Mouse (Mus musculus): Measurements from ENCODE around the gene Tecta. TPM values are rescaled to one million over a fixed set of nuclear protein-coding genes. Genes with fewer than 3 reads are reported as not detected.

The Tecta gene
- polyA plus RNA-seq, 1 experiment from 2014 or later = 0.28 TPM

- Histone ChIP-seq H3K27ac (no peak overlapping the region), H3K9ac (no peak overlapping the region), H3K4me1 (0 out of 2 replicates have a peak, but pooled peaks cover 4% of the 10 kb centered on the region), H3K9me3 (replicated peaks) (no peaks in the 10 kb centered on the region), H3K4me2 (no peak overlapping the region), H3K4me3 (no peak overlapping the region), H3K36me3 (ENCODE audit: poor library complexity, severe bottlenecking) (no peaks in the 10 kb centered on the region), H3K27me3 (no peaks in the 10 kb centered on the region)
- no peak for ATAC-seq
- 61% methylated on average over 4 of the region's 4 CpGs for WGBS
These were observed 84.8 kb downstream of the Tecta start for GRCm38 (mm10) chr9:42314959-42315358.

- Histone ChIP-seq H3K36me3 (ENCODE audit: poor library complexity, severe bottlenecking) (no peaks in the 10 kb centered on the region), H3K4me1 (0 out of 2 replicates have a peak, but pooled peaks cover 4% of the 10 kb centered on the region), H3K27me3 (no peaks in the 10 kb centered on the region), H3K4me3 (no peak overlapping the region), H3K27ac (no peak overlapping the region), H3K9me3 (replicated peaks) (no peaks in the 10 kb centered on the region), H3K9ac (no peak overlapping the region), H3K4me2 (no peak overlapping the region)
- no peak for ATAC-seq
- 82% methylated on average over 6 of the region's 6 CpGs for WGBS
These were observed 85.3 kb downstream of the Tecta start for GRCm38 (mm10) chr9:42314388-42314787.

- no peak overlapping the region for H3K4me3 ChIP-seq
- 21% methylated on average over 3 of the region's 3 CpGs for WGBS
- H3K4me2 ChIP-seq = no peak overlapping the region
- H3K9ac ChIP-seq = no peak overlapping the region
- H3K27me3 ChIP-seq = no peaks in the 10 kb centered on the region
- 0 out of 2 replicates have a peak, but pooled peaks cover 4% of the 10 kb centered on the region for H3K4me1 ChIP-seq
- no peak overlapping the region for H3K27ac ChIP-seq
- ATAC-seq = no peak
- H3K9me3 ChIP-seq (replicated peaks) = no peaks in the 10 kb centered on the region
- H3K36me3 ChIP-seq (ENCODE audit: poor library complexity, severe bottlenecking) = no peaks in the 10 kb centered on the region
These were observed 85.9 kb downstream of the Tecta start for GRCm38 (mm10) chr9:42313872-42314271.

GRCm38 (mm10) chr9:42311311-42311710, 88.4 kb downstream of the Tecta start:
- Histone ChIP-seq H3K4me1 (0 out of 2 replicates have a peak, but pooled peaks cover 4% of the 10 kb centered on the region), H3K36me3 (ENCODE audit: poor library complexity, severe bottlenecking) (no peaks in the 10 kb centered on the region), H3K27ac (no peak overlapping the region), H3K9me3 (replicated peaks) (no peaks in the 10 kb centered on the region), H3K4me3 (no peak overlapping the region), H3K27me3 (no peaks in the 10 kb centered on the region), H3K9ac (no peak overlapping the region), H3K4me2 (no peak overlapping the region)
- no peak for ATAC-seq
- 90% methylated on average over 3 of the region's 3 CpGs for WGBS

GRCm38 (mm10) chr9:42303894-42304293, 95.8 kb downstream of the Tecta start:
- Histone ChIP-seq H3K4me3 (no peak overlapping the region), H3K9me3 (replicated peaks) (no peaks in the 10 kb centered on the region), H3K9ac (no peak overlapping the region), H3K4me2 (no peak overlapping the region), H3K4me1 (no peaks in the 10 kb centered on the region), H3K27me3 (no peaks in the 10 kb centered on the region), H3K27ac (no peak overlapping the region), H3K36me3 (ENCODE audit: poor library complexity, severe bottlenecking) (no peaks in the 10 kb centered on the region)
- 96% methylated on average over 4 of the region's 4 CpGs for WGBS
- no peak for ATAC-seq

- no peaks in the 10 kb centered on the region for H3K4me1 ChIP-seq
- no peaks in the 10 kb centered on the region for H3K27me3 ChIP-seq
- 80% methylated on average over 6 of the region's 6 CpGs for WGBS
- H3K4me2 ChIP-seq = no peak overlapping the region
- ATAC-seq = no peak
- H3K27ac ChIP-seq = no peak overlapping the region
- H3K9me3 ChIP-seq (replicated peaks) = no peaks in the 10 kb centered on the region
- no peak overlapping the region for H3K4me3 ChIP-seq
- H3K9ac ChIP-seq = no peak overlapping the region
- H3K36me3 ChIP-seq (ENCODE audit: poor library complexity, severe bottlenecking) = no peaks in the 10 kb centered on the region
These were observed 98.6 kb downstream of the Tecta start for GRCm38 (mm10) chr9:42301082-42301633.

GRCm38 (mm10) chr9:42296297-42296922, 103.3 kb downstream of the Tecta start:
- Histone ChIP-seq H3K4me1 (0 out of 2 replicates have a peak, but pooled peaks cover 3% of the 10 kb centered on the region), H3K4me2 (no peak overlapping the region), H3K9ac (no peak overlapping the region), H3K27ac (no peak overlapping the region), H3K9me3 (replicated peaks) (no peaks in the 10 kb centered on the region), H3K27me3 (no peaks in the 10 kb centered on the region), H3K36me3 (ENCODE audit: poor library complexity, severe bottlenecking) (no peaks in the 10 kb centered on the region), H3K4me3 (no peak overlapping the region)
- 93% methylated on average over 10 of the region's 10 CpGs for WGBS
- ATAC-seq = no peak

GRCm38 (mm10) chr9:42294131-42294530, 105.6 kb downstream of the Tecta start:
- H3K4me1 ChIP-seq = 0 out of 2 replicates have a peak, but pooled peaks cover 3% of the 10 kb centered on the region
- H3K27ac ChIP-seq = no peak overlapping the region
- no peaks in the 10 kb centered on the region for H3K9me3 ChIP-seq (replicated peaks)
- no peak overlapping the region for H3K9ac ChIP-seq
- ATAC-seq = no peak
- no peaks in the 10 kb centered on the region for H3K36me3 ChIP-seq (ENCODE audit: poor library complexity, severe bottlenecking)
- no peaks in the 10 kb centered on the region for H3K27me3 ChIP-seq
- no peak overlapping the region for H3K4me3 ChIP-seq
- 81% methylated on average over 2 of the region's 2 CpGs for WGBS
- H3K4me2 ChIP-seq = no peak overlapping the region

- no peak overlapping the region for H3K4me2 ChIP-seq
- no peaks in the 10 kb centered on the region for H3K27me3 ChIP-seq
- WGBS = 75% methylated on average over 3 of the region's 3 CpGs
- H3K9ac ChIP-seq = no peak overlapping the region
- no peak for ATAC-seq
- no peak overlapping the region for H3K4me3 ChIP-seq
- no peak overlapping the region for H3K27ac ChIP-seq
- no peaks in the 10 kb centered on the region for H3K9me3 ChIP-seq (replicated peaks)
- 0 out of 2 replicates have a peak, but pooled peaks cover 3% of the 10 kb centered on the region for H3K4me1 ChIP-seq
- H3K36me3 ChIP-seq (ENCODE audit: poor library complexity, severe bottlenecking) = no peaks in the 10 kb centered on the region
These were observed 106.1 kb downstream of the Tecta start for GRCm38 (mm10) chr9:42293596-42293995.

- Histone ChIP-seq H3K4me3 (no peak overlapping the region), H3K36me3 (ENCODE audit: poor library complexity, severe bottlenecking) (no peaks in the 10 kb centered on the region), H3K27ac (no peak overlapping the region), H3K4me2 (no peak overlapping the region), H3K4me1 (0 out of 2 replicates have a peak, but pooled peaks cover 3% of the 10 kb centered on the region), H3K9me3 (replicated peaks) (no peaks in the 10 kb centered on the region), H3K9ac (no peak overlapping the region), H3K27me3 (no peaks in the 10 kb centered on the region)
- WGBS = 22% methylated on average over 7 of the region's 7 CpGs
- ATAC-seq = no peak
These were observed 106.7 kb downstream of the Tecta start for GRCm38 (mm10) chr9:42293051-42293450.

- 79% methylated on average over 4 of the region's 4 CpGs for WGBS
- Histone ChIP-seq H3K9ac (no peak overlapping the region), H3K36me3 (ENCODE audit: poor library complexity, severe bottlenecking) (no peaks in the 10 kb centered on the region), H3K9me3 (replicated peaks) (no peaks in the 10 kb centered on the region), H3K4me3 (no peak overlapping the region), H3K27me3 (no peaks in the 10 kb centered on the region), H3K4me1 (no peaks in the 10 kb centered on the region), H3K4me2 (no peak overlapping the region), H3K27ac (no peak overlapping the region)
- no peak for ATAC-seq
These were observed 120.1 kb downstream of the Tecta start for GRCm38 (mm10) chr9:42279676-42280075.

All from forebrain, embryonic 13.5 days (tissue).